Mouse (Mus musculus) brain, embryonic 14.5 days (tissue): ENCODE measurements around the gene Pdzd2.

Source experiments
- CTCF ChIP-seq: fragments of 200-500 bp; IDR thresholded peaks from 2 replicates; pipeline ENCODE4 v1.5.1; 2012; ENCODE audit warnings: inconsistent platforms, mild to moderate bottlenecking, moderate library complexity, borderline replicate concordance; ENCODE audit not compliant: insufficient read depth, insufficient read length; ENCODE audit errors: extremely low read depth
- POLR2A ChIP-seq: fragments of 200-500 bp; IDR thresholded peaks from 2 replicates; pipeline ENCODE4 v1.6.1; 2012; ENCODE audit warnings: mild to moderate bottlenecking, inconsistent platforms, borderline replicate concordance; ENCODE audit not compliant: poor library complexity, insufficient read depth, insufficient read length, severe bottlenecking; ENCODE audit errors: extremely low read depth

DNA sequence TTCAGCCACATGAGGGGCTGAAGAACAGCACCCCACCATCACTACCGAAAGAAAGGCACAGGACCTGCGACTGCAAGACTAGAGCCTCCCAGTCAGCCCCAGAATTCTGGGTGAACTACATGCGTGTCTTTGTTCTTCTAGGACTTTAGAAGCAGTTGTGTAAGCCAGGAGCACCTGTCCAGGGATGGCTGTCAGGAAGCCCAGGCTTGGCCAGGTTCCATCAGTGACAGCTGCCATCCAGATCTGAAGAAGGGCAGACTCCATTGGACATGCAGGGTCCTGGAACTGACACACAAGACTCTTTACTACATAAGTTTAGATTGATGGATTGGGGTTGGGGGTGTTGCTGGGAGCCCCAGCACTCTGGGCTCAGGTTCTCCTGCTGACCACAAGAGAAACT, 29.7 kb downstream of the Pdzd2 start:
- no peak for TF ChIP-seq POLR2A
- TF ChIP-seq CTCF = no peak
